Mouse (Mus musculus) liver, embryonic 12.5 days (tissue): ENCODE measurements around the gene F2. TPM values are rescaled to one million over a fixed set of nuclear protein-coding genes. Genes with fewer than 3 reads are reported as not detected.

Experiments used
- ATAC-seq: fragments of 200-750 bp; cut with Nextera tagmentation; 2 replicates; pipeline ENCODE4 v1.8.0; 2017; ENCODE audit warnings: moderate number of reproducible peaks, mild to moderate bottlenecking, moderate library complexity
- H3K27ac ChIP-seq: fragments of 300-500 bp; sonication (generic); 2 replicates; pipeline ENCODE4 v1.5.1; 2016; ENCODE audit warnings: mild to moderate bottlenecking
- H3K27me3 ChIP-seq: fragments of 300-500 bp; sonication (generic); replicated peaks from 2 replicates; pipeline ENCODE4 v1.6.1; 2016; ENCODE audit warnings: mild to moderate bottlenecking, moderate library complexity
- H3K36me3 ChIP-seq: fragments of 300-500 bp; sonication (generic); 2 replicates; pipeline ENCODE4 v1.6.1; 2016; ENCODE audit warnings: mild to moderate bottlenecking, moderate library complexity
- H3K4me1 ChIP-seq: fragments of 300-500 bp; sonication (generic); 2 replicates; pipeline ENCODE4 v1.6.1; 2016
- H3K4me2 ChIP-seq: fragments of 300-500 bp; sonication (generic); 2 replicates; pipeline ENCODE4 v1.6.1; 2016; ENCODE audit warnings: mild to moderate bottlenecking, moderate library complexity
- H3K4me3 ChIP-seq: fragments of 300-500 bp; sonication (generic); 2 replicates; pipeline ENCODE4 v1.5.1; 2016; ENCODE audit warnings: mild to moderate bottlenecking, moderate library complexity
- H3K9ac ChIP-seq: fragments of 300-500 bp; sonication (generic); 2 replicates; pipeline ENCODE4 v1.6.1; 2016; ENCODE audit warnings: mild to moderate bottlenecking, moderate library complexity
- H3K9me3 ChIP-seq: fragments of 300-500 bp; sonication (generic); replicated peaks from 2 replicates; pipeline ENCODE4 v1.6.1; 2016; ENCODE audit warnings: mild to moderate bottlenecking, moderate library complexity
- WGBS: fragments of 180-500 bp; shearing (Covaris S2); methylation state at CpG from one replicate; pipeline ENCODE4 v1.1.7; 2016; ENCODE audit not compliant: insufficient replicate concordance; 5-methylcytosine and 5-hydroxymethylcytosine counted together
- polyA plus RNA-seq: library from polyadenylated mRNA; unstranded; fragments of >200 nt; fragmentation: Nextera tagmentation; extraction: Ambion mirVana; gene quantifications from 2 replicates; pipeline ENCODE4 v1.2.1, GENCODE M21; 2016

Gene F2
- polyA plus RNA-seq, 1 experiment from 2014 or later: 125 TPM

- 84% methylated on average over 8 of the region's 8 CpGs for WGBS
- no peaks in the 10 kb centered on the region for H3K4me1 ChIP-seq
- H3K27me3 ChIP-seq: no peaks in the 10 kb centered on the region
- no peak overlapping the region for H3K27ac ChIP-seq
- no peak overlapping the region for H3K9ac ChIP-seq
- H3K9me3 ChIP-seq: no peaks in the 10 kb centered on the region
- no peak overlapping the region for H3K4me3 ChIP-seq
- H3K36me3 ChIP-seq: peaks cover 97% of the 10 kb centered on the region
- no peak for ATAC-seq
- H3K4me2 ChIP-seq: no peak overlapping the region
Measured at GRCm38 (mm10) chr2:91659657-91660056, 23.4 kb upstream of the F2 start.

- Histone ChIP-seq H3K4me3 (no peak overlapping the region), H3K36me3 (peaks cover 95% of the 10 kb centered on the region), H3K27me3 (no peaks in the 10 kb centered on the region), H3K9me3 (no peaks in the 10 kb centered on the region), H3K4me2 (no peak overlapping the region), H3K4me1 (peaks cover 13% of the 10 kb centered on the region), H3K27ac (no peak overlapping the region), H3K9ac (no peak overlapping the region)
- WGBS: 74% methylated on average over 8 of the region's 8 CpGs
- no peak for ATAC-seq
Measured at GRCm38 (mm10) chr2:91656774-91657173, 20.6 kb upstream of the F2 start.

GRCm38 (mm10) chr2:91655827-91656226, 19.6 kb upstream of the F2 start:
- Histone ChIP-seq H3K27ac (no peak overlapping the region), H3K27me3 (no peaks in the 10 kb centered on the region), H3K4me2 (no peak overlapping the region), H3K4me3 (no peak overlapping the region), H3K36me3 (peaks cover 88% of the 10 kb centered on the region), H3K4me1 (peaks cover 22% of the 10 kb centered on the region), H3K9me3 (no peaks in the 10 kb centered on the region), H3K9ac (no peak overlapping the region)
- ATAC-seq: no peak
- WGBS: 71% methylated on average over 6 of the region's 6 CpGs

GRCm38 (mm10) chr2:91655388-91655787, 19.2 kb upstream of the F2 start:
- H3K9me3 ChIP-seq: no peaks in the 10 kb centered on the region
- peaks cover 87% of the 10 kb centered on the region for H3K36me3 ChIP-seq
- H3K4me2 ChIP-seq: no peak overlapping the region
- no peak overlapping the region for H3K9ac ChIP-seq
- ATAC-seq: no peak
- H3K4me1 ChIP-seq: peaks cover 26% of the 10 kb centered on the region
- 80% methylated on average over 5 of the region's 5 CpGs for WGBS
- no peak overlapping the region for H3K27ac ChIP-seq
- H3K27me3 ChIP-seq: no peaks in the 10 kb centered on the region
- H3K4me3 ChIP-seq: no peak overlapping the region

- Histone ChIP-seq H3K4me3 (no peak overlapping the region), H3K4me1 (peaks cover 40% of the 10 kb centered on the region), H3K9ac (no peak overlapping the region), H3K36me3 (peaks cover 65% of the 10 kb centered on the region), H3K9me3 (no peaks in the 10 kb centered on the region), H3K4me2 (no peak overlapping the region), H3K27me3 (no peaks in the 10 kb centered on the region), H3K27ac (no peak overlapping the region)
- ATAC-seq: no peak
- 61% methylated on average over 6 of the region's 6 CpGs for WGBS
Measured at GRCm38 (mm10) chr2:91652863-91653262, 16.6 kb upstream of the F2 start.

- peak overlapping the region; percentile 94 for H3K4me2 ChIP-seq
- ATAC-seq: no peak
- H3K9me3 ChIP-seq: no peaks in the 10 kb centered on the region
- H3K9ac ChIP-seq: 0 out of 2 replicates have a peak overlapping the region, but pooled peaks have one; percentile 1
- peaks cover 65% of the 10 kb centered on the region for H3K36me3 ChIP-seq
- no peaks in the 10 kb centered on the region for H3K27me3 ChIP-seq
- no peak overlapping the region for H3K27ac ChIP-seq
- H3K4me3 ChIP-seq: peak overlapping the region; percentile 11; the same call in 1 of the 2 replicates
- WGBS: 79% methylated on average over 14 of the region's 14 CpGs
- H3K4me1 ChIP-seq: peaks cover 42% of the 10 kb centered on the region
Measured at GRCm38 (mm10) chr2:91651458-91652258, 15.4 kb upstream of the F2 start.

- Histone ChIP-seq H3K27me3 (no peaks in the 10 kb centered on the region), H3K36me3 (peaks cover 65% of the 10 kb centered on the region), H3K4me1 (peaks cover 42% of the 10 kb centered on the region), H3K9ac (peak overlapping the region; percentile 77), H3K4me2 (peak overlapping the region; percentile 94), H3K4me3 (peak overlapping the region; percentile 81), H3K27ac (peak overlapping the region; percentile 88), H3K9me3 (no peaks in the 10 kb centered on the region)
- WGBS: 5% methylated on average over 16 of the region's 16 CpGs
- peak; percentile 59 for ATAC-seq
Measured at GRCm38 (mm10) chr2:91650360-91650995, 14.3 kb upstream of the F2 start.

GRCm38 (mm10) chr2:91649553-91650359, 13.5 kb upstream of the F2 start, which contains the start of the genes Zfp408 and Arhgap1:
TSS of gene Zfp408 (minus strand) at chr2:91649791.
TSS of gene Arhgap1 (plus strand) at chr2:91649860.
- peak within 1 kb of the TSS; percentile 81 for H3K4me3 ChIP-seq
- H3K27ac ChIP-seq: peak within 1 kb of the TSS; percentile 88
- WGBS: under 1% methylated on average over 44 of the region's 44 CpGs
- H3K4me2 ChIP-seq: peak within 1 kb of the TSS; percentile 94
- H3K9me3 ChIP-seq: no peaks in the 10 kb centered on the region
- peaks cover 42% of the 10 kb centered on the region for H3K4me1 ChIP-seq
- peak within 1 kb of the TSS; percentile 86 for H3K9ac ChIP-seq
- H3K36me3 ChIP-seq: peaks cover 65% of the 10 kb centered on the region
- ATAC-seq: peak; percentile 91
- no peaks in the 10 kb centered on the region for H3K27me3 ChIP-seq

GRCm38 (mm10) chr2:91649152-91649551, 12.9 kb upstream of the F2 start:
- H3K27me3 ChIP-seq: no peaks in the 10 kb centered on the region
- WGBS: 2% methylated on average over 15 of the region's 15 CpGs
- peak overlapping the region; percentile 88 for H3K27ac ChIP-seq
- no peaks in the 10 kb centered on the region for H3K9me3 ChIP-seq
- peak overlapping the region; percentile 86 for H3K9ac ChIP-seq
- H3K4me2 ChIP-seq: peak overlapping the region; percentile 94
- peak; percentile 4; the same call in 1 of the 2 replicates for ATAC-seq
- peak overlapping the region; percentile 81 for H3K4me3 ChIP-seq
- H3K4me1 ChIP-seq: peaks cover 47% of the 10 kb centered on the region
- H3K36me3 ChIP-seq: peaks cover 65% of the 10 kb centered on the region

GRCm38 (mm10) chr2:91646733-91647132, 10.5 kb upstream of the F2 start:
- Histone ChIP-seq H3K9me3 (no peaks in the 10 kb centered on the region), H3K9ac (no peak overlapping the region), H3K4me1 (peaks cover 58% of the 10 kb centered on the region), H3K27ac (no peak overlapping the region), H3K27me3 (no peaks in the 10 kb centered on the region), H3K4me3 (no peak overlapping the region), H3K4me2 (no peak overlapping the region), H3K36me3 (peaks cover 58% of the 10 kb centered on the region)
- no peak for ATAC-seq
- 30% methylated on average over 1 of the region's 1 CpGs for whole genome bisulfite sequencing

GRCm38 (mm10) chr2:91645811-91646210, 9.6 kb upstream of the F2 start:
- peaks cover 57% of the 10 kb centered on the region for H3K4me1 ChIP-seq
- ATAC-seq: no peak
- no peak overlapping the region for H3K4me2 ChIP-seq

More at GRCm38 (mm10) chr2:91645811-91646210, 9.6 kb upstream of the F2 start:
- 88% methylated on average over 11 of the region's 11 CpGs for WGBS
- Histone ChIP-seq H3K9me3 (no peaks in the 10 kb centered on the region), H3K9ac (no peak overlapping the region), H3K4me3 (no peak overlapping the region), H3K36me3 (peaks cover 57% of the 10 kb centered on the region), H3K27ac (no peak overlapping the region), H3K27me3 (no peaks in the 10 kb centered on the region)
